Mouse (Mus musculus) spleen, adult 2 months (tissue): ENCODE data around the gene Caln1.

ENCODE experiments used
- CTCF ChIP-seq: fragments of 200-500 bp; IDR thresholded peaks from 2 replicates; pipeline ENCODE4 v1.5.1; 2011; ENCODE audit warnings: mild to moderate bottlenecking, inconsistent platforms; ENCODE audit not compliant: insufficient read depth, insufficient read length, insufficient replicate concordance; ENCODE audit errors: extremely low read depth
- POLR2A ChIP-seq: fragments of 200-500 bp; IDR thresholded peaks from 2 replicates; pipeline ENCODE4 v1.6.1; 2011; ENCODE audit warnings: low read depth, low read length, inconsistent platforms

- TF ChIP-seq POLR2A (no peak), CTCF (no peak)
Observed at GRCm38 (mm10) chr5:130757517-130757916, 388.3 kb downstream of the Caln1 start.
